Mouse (Mus musculus) adrenal gland, adult (tissue): ENCODE data around the gene Mesd.
A peak's percentile ranks its signal among the peaks of the same experiment; 100 is the strongest.

Source experiments
- DNase-seq, 2 experiments: peaks; one replicate each; pipeline ENCODE4 v3.0.0; 2022 to 2023; ENCODE audit warnings: low spot score in 1 of 2; ENCODE audit not compliant: inconsistent age in 2 of 2

Mesd gene

GRCm38 (mm10) chr7:83884021-83884658 lies at the start of gene Mesd, which contains the start of gene Tlnrd1:
Gene Mesd (plus strand): TSS chr7:83884466.
Gene Tlnrd1 (minus strand): TSS chr7:83884305.
- peak; percentile 93 to 98 for DNase-seq

GRCm38 (mm10) chr7:83838525-83839224 lies 45.6 kb upstream of the Mesd start:
- no peak for DNase-seq

GRCm38 (mm10) chr7:83840076-83840475 lies 44.2 kb upstream of the Mesd start:
- no peak for DNase-seq

GRCm38 (mm10) chr7:83842486-83843259 lies 41.6 kb upstream of the Mesd start:
- DNase-seq = peak in 1 of 2 experiments; percentile 59

DNA sequence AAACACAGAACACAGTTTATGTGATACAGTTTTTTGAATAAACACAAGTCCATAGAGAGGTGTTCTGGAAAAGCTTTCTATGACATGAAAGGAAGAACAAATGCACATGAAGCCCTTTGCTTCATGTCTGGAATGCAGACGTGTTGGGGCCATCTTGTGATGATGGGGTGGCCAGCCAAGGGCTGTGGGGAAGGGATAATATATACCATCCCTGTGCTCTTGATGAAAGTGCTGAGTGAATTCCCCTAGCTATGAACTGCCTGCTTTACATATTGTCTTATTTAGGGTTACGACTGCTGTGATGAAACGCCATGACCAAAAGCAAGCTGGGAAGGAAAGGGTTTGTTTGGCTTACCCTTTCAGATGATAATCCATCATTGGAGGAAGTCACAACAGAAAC lies 39.5 kb upstream of the Mesd start:
- DNase-seq = no peak

DNA sequence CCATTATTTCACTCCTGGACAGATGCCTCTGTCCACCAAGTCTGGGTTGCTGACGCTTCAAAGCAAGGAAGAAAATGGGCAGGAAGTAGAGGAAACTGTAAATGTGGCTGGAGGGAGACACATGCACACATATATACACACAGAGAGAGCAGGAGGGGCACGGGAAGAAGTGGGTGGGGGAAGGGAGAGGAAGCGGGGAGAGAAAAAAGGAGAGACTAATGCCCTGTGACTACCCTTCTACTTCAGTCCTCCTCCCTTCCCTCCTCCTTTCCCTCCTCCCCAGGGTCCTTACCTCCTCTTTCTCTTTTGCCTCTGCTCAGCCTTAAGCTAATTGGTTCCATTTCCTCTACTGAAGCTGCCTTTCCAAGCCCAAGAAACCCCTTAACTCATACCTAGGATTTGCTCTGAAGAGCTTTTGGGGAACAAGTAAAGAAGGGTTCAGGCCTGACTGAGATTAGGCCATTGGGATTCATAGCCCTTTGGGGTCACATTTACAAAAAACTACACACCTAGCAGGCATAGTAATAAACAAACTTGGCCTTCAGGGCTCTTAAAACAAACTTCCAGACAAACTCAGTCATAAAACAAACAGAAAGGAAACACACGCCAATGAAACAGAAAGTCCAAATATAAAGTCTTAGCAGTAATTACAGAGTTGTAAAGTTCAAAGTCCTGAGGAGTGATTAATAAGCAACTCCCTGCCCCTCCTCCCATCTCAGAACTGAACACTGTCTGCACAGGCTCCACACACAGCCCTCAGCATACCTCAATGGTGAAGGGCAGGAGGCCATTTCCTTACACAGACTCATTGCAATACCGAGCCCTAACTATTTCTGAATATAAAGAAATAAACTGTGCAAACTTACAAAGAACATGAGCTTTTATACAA lies 36.8 kb upstream of the Mesd start:
- no peak for DNase-seq

DNA sequence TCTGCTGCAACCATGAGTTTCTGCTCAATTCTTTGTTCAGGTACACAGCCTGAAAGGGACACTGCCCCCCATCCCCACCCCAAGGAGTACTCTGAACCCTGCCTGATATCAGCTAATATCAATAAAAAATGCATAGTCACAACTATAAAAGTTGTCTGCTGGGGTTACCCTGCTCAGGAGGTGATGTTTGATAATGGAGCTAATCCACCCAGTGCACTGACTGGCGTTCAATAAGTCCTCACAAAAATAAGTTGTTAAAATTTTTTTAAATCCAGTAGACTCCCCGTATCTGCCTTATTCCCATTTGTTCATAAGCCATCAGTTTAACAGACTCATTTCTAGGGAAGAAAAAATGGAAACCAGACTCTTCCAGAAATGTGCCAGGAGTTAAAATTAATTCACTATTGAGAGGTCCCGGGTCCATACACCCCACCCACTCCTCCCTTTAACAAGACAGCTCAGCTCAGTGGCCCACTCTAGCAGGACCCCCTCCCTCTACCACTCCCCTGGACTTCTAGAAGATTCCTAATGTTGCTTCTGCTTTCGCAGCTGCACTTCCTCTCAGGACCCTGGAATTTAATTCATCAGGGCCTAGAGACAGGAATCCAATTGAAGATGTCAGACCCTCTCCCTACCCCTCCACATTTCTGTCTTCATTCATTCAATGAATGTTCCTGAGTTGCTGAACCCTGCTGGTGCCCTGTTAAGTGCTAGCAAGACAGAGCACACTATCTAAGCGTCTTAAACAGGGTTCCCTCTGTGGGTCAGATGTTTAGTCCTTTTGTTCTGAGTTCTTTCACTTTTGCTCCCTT lies 32.5 kb upstream of the Mesd start:
- no peak for DNase-seq

DNA sequence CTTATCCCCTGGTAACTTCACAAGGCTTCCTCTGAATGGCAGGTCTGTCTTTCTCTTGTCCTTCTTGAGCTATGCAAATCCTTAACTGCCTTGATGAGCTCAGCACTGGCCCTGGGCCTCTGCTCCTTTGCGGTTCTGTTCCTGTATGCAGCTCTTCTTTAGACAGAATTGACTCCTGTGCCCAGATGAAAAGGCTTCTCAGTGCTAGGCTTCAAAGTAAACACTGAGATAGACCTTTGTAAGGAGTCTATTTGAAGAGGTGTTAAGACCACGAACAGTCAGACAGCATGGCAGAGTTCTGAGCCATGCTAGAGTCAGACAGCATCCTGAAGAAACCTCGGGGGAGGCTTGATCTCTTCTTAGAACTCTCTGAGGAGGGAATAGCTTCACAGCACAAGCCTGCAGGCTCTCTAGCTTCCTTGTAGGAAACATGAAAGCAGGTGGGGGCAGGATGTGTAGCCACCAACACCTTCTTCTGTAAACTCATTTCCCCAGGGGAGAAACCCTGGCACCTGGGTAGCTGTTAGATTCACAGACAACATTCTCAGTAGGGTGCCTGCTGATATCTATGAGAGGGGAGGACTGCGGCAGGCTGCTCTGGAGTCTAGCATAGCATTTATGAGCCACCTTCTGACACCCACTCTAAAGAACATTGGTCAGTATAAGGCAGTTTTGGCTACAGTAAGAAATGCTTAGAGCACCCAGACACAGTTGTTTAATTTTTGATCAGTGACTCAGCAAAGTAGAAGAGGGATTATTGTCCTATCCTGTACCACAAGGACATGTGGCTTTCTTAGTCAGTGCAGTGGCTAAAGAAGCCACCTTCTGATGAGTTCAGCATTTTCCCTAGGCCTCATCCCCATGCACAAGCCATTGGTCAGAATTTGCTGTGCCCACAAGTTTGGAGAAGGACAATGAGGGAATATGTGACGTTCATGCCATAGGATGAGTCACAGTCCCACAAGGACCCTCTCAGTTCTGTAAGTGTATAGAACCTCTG lies 31.6 kb upstream of the Mesd start:
- peak in 1 of 2 experiments; percentile 43 for DNase-seq

- DNase-seq = no peak
Measured at GRCm38 (mm10) chr7:83855203-83855602, 29.1 kb upstream of the Mesd start.

DNA sequence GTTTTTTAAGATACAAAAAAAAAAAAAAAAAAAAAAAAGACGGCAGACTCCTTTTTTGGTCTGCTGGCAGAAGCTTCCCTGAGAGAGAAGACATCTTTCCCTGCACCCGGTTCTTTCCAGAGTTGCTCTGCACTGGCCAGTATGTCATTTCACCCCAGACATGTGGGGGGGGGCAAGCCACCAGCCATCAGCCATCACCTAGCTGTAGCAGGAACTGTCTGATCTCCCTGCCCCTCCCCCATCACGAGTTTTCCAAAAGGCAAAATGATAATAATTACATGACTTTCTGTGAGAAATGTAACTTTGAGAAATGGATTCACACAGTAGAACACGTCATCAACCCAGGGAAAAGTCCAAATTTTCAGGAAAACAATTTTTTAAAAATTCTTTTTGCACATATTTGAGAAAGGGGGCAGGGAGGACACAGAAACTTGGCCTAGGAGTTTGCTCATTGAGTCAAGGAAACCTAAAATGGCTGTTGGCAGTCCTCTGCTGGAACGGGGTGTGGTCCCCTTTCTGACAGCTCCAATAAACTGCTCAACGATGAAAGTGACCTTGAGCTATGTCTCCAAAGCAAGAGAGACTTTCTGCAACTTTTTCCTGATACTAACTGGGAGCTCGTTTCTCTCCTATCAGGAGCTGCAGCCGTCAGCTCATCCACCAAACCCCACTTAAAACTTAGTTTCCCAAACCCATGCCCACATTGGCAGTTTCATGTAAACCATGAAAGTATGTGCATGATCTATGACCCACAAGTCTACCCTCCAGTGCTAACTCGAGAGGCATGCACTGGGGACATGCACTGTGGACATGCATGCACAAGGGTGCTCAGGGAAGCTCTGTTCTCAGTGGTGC lies 27.7 kb upstream of the Mesd start:
- peak in 1 of 2 experiments; percentile 44 for DNase-seq

- DNase-seq = no peak
Measured at GRCm38 (mm10) chr7:83857208-83857488, 27.1 kb upstream of the Mesd start.

GRCm38 (mm10) chr7:83857921-83858320 lies 26.3 kb upstream of the Mesd start:
- no peak for DNase-seq

DNA sequence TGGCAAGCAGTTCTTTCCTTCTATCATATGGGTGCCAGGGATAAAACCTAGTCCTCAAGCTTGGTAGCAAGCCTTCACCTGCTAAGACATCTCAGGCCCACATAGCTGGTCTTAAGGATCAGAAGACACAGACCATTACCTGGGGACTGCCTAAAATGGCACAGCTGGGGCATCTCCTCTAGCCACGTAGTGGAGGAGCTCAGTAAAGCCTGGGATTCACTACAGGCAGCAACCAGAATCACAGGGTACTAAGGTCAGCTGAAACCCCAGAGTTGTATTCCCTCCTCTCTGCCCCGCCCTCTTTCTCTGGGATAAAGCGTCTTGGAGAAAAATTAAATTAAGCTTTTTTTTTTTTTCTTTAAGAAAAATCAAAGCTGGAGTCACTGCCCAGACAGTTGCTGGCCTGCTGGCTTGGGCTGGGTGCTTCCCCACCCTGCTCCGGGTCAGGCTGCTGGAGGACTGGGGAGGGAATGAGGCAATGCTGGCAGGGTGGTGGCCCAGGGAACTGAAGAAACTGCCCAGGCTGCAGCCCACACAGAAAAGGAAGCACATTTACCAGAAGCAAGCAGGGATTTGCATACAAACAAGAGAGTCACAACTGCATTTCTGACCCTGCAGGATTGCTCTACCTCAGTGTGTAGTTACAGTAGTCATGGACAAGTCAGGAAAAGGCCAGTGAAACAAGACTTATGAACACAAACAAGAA lies 24.7 kb upstream of the Mesd start:
- DNase-seq = peak in 1 of 2 experiments; percentile 43

DNA sequence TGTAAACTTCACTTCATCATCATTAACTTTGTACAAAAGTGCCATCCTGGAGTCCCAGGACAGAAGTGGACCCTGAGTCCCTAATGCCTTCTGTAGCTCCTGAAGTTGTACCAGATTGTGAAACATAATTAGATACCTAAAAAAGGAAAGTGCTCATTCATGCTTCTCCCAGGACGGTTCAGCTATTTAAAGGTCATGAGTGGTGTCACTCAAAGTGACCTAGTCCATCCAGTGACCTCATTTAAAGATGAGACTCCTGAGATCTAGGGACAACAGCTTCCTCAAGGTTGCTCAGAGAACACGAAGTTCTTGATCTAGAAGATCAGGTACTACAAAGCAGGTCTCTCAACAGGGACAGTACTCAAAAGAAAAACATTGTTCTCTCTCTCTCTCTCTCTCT lies 20.7 kb upstream of the Mesd start:
- DNase-seq = no peak

- DNase-seq = no peak
Measured at GRCm38 (mm10) chr7:83868200-83868599, 16.1 kb upstream of the Mesd start.

GRCm38 (mm10) chr7:83869839-83870543 lies 14.3 kb upstream of the Mesd start:
- no peak for DNase-seq

GRCm38 (mm10) chr7:83877088-83877487 lies 7.2 kb upstream of the Mesd start:
- no peak for DNase-seq
